Mouse (Mus musculus) neural tube, embryonic 10.5 days (tissue): ENCODE results near the gene Myl10.
"Not testable (repeated sequence)": the region's sequence is repeated elsewhere in the genome, so short reads cannot be mapped to it uniquely, and the experiment has no call there.

Experiments
- DNase-seq: peaks from one replicate; pipeline ENCODE4 v3.0.0-alpha.2; 2017; ENCODE audit warnings: low spot score; ENCODE audit errors: extremely low spot score

The Myl10 gene

GRCm38 (mm10) chr5:136704151-136704550 lies 11.2 kb downstream of the Myl10 start:
- no peak for DNase-seq

GRCm38 (mm10) chr5:136705532-136705931 lies 12.6 kb downstream of the Myl10 start:
- DNase-seq: no peak

- peak; percentile 83 for DNase-seq
These were observed 13.9 kb downstream of the Myl10 start for GRCm38 (mm10) chr5:136706803-136707202.

- no peak for DNase-seq
These were observed 15.2 kb downstream of the Myl10 start for GRCm38 (mm10) chr5:136708116-136708515.

- DNase-seq: no peak
These were observed 17.8 kb downstream of the Myl10 start for GRCm38 (mm10) chr5:136710742-136711141.

GRCm38 (mm10) chr5:136714232-136714875 lies 21.4 kb downstream of the Myl10 start:
- no peak for DNase-seq

GRCm38 (mm10) chr5:136714879-136715278 lies 21.9 kb downstream of the Myl10 start:
- peak; percentile 61 for DNase-seq

- peak; percentile 29 for DNase-seq
These were observed 24.0 kb downstream of the Myl10 start for GRCm38 (mm10) chr5:136716696-136717572.

GRCm38 (mm10) chr5:136717573-136717854 lies 24.6 kb downstream of the Myl10 start:
- no peak for DNase-seq

- DNase-seq: no peak
These were observed 25.7 kb downstream of the Myl10 start for GRCm38 (mm10) chr5:136718656-136719055.

- DNase-seq: no peak
These were observed 28.6 kb downstream of the Myl10 start for GRCm38 (mm10) chr5:136721596-136721995.

- not testable (repeated sequence) for DNase-seq
These were observed 33.3 kb downstream of the Myl10 start for GRCm38 (mm10) chr5:136726271-136726670.

GRCm38 (mm10) chr5:136738918-136739317 lies 46.0 kb downstream of the Myl10 start:
- no peak for DNase-seq

GRCm38 (mm10) chr5:136746596-136746995 lies 53.6 kb downstream of the Myl10 start:
- DNase-seq: no peak
